Mouse (Mus musculus): ENCODE results near the gene Cd300ld3. TPM values are rescaled to one million over a fixed set of nuclear protein-coding genes. Genes with fewer than 3 reads are reported as not detected.
A peak's percentile ranks its signal among the peaks of the same experiment; 100 is the strongest.
"Not testable (repeated sequence)": the region's sequence is repeated elsewhere in the genome, so short reads cannot be mapped to it uniquely, and the experiment has no call there.

Cd300ld3 gene
- total RNA-seq, 2 experiments from 2014 or later = not detected

DNA sequence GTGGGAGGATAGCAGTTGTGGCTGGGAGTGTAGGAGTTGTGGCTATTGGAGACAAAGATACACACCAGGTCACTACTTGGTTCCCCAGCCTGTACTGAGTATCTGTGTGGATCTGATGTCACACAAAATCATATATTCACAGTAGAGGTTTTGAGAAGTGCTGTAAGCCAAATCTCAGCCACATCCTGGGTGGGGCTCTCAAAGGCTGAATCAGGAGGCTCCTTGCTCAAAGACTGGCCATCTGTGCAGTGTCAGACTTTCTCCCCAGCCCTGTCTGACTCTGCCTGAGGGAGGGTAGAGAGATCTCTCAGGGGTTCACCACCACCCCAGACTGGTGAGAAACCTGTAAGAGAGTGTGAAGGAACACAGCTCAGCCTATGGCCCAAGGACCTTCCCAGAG lies 6.3 kb upstream of the Cd300ld3 start:
- no peak for DNase-seq (ENCODE audit: low spot score in 2 of 2)

DNA sequence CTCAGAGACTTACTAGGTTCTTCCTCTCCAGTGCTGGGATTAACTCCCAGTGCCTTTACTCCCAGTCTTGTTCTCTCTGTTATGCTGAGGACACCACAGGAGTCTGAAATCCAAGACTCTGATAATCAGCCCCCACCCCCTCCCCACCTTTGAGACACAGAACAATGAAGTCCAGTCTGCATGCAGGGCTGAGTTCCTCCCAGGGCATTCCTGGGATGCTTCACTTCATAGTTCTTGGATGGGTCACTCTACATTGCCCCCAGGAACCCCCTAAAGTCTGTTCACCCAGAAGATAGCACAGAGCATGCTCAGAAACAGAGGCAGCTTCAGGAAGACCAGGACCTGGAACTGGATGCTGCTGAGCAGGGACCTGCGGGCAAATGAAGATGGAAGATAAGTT lies 4.8 kb upstream of the Cd300ld3 start:
- DNase-seq (ENCODE audit: low spot score in 2 of 2) = no peak

DNA sequence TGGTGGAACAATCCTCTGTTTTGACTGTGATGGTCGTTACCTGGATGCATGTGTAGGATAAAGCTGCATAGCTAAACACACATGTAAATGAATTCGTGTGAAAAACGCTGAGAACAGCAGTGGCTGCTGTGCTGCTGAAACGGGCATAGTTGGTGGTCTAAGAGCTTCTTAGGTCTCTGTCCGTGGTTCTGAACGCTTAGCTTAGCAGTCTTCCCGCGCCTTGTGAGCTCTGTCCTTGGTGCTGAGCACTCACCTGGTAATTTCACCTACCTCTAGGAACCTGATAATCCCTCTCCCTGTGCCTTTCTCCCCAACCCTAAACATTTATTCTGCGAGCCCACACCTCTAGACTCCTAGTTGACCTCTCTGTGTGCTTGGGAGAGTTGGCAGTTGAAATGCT lies 4.0 kb upstream of the Cd300ld3 start:
- DNase-seq (ENCODE audit: low spot score in 2 of 2) = no peak

DNA sequence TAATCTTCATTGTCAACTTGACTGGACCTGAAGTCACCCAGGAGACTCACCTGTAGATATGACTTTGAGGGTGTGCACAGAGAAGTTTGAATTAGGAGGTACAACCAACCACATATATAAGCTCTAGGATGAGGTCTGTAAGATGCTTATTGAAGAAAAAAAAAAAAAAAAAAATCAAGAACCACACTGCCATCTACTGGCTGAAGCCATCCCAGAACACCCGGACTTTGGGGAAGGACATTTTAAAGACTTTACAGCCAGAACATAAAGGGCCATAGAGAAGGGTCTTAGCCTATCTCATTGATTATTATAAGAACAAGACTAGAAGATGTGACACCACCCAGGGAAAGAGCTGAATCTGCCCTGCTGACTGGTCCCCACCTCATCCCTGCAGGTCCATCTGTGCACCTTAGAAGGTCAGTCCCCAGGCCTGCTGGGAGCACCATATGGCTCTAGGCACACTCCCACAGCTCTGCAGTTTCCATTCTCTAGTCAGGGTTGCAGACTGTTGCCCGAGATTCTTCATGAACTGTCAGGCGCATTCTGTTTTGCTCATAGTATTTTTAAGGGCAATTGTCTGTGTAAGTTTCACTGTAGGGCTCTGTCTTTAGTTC lies 1.2 kb upstream of the Cd300ld3 start:
- DNase-seq (ENCODE audit: low spot score in 2 of 2) = no peak

DNA sequence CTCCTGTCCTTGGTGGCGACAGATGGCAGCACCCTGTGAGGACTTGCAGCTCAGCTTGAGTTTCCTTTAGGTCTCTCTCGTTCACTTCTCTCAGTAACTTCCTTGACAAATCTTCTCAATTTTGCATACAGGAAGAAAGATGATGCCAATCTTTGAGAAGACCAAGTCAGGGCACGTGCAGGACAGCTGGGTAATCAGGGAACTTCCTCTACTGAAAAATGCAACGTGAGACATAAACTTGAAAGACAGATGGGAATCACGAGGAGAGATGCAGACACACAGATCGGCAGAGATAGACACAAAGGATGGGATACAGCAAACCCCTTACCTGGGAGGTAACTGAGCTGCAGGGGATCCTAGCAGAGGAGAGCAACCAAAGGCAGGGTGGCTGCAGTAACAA lies 10.5 kb downstream of the Cd300ld3 start, which contains the start of gene Cd300ld5:
TSS of gene Cd300ld5 (minus strand) at position 101 of the 400 bp plus-strand sequence.
- not testable (repeated sequence) for DNase-seq (ENCODE audit: low spot score in 2 of 2)

DNA sequence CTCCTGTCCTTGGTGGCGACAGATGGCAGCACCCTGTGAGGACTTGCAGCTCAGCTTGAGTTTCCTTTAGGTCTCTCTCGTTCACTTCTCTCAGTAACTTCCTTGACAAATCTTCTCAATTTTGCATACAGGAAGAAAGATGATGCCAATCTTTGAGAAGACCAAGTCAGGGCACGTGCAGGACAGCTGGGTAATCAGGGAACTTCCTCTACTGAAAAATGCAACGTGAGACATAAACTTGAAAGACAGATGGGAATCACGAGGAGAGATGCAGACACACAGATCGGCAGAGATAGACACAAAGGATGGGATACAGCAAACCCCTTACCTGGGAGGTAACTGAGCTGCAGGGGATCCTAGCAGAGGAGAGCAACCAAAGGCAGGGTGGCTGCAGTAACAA lies 21.3 kb downstream of the Cd300ld3 start, which contains the start of gene Cd300ld4:
TSS of gene Cd300ld4 (minus strand) at position 101 of the 400 bp plus-strand sequence.
- not testable (repeated sequence) for DNase-seq (ENCODE audit: low spot score in 2 of 2)

DNA sequence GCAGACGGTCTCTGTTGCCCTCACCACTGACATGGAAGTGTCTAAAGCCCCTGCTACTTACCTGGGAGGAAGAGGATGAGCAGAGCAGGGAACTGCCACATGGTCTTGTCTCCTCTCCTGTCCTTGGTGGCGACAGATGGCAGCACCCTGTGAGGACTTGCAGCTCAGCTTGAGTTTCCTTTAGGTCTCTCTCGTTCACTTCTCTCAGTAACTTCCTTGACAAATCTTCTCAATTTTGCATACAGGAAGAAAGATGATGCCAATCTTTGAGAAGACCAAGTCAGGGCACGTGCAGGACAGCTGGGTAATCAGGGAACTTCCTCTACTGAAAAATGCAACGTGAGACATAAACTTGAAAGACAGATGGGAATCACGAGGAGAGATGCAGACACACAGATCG lies 32.1 kb downstream of the Cd300ld3 start, which contains the start of gene Cd300ld2:
TSS of gene Cd300ld2 (minus strand) at position 101 of the 400 bp plus-strand sequence.
- not testable (repeated sequence) for DNase-seq (ENCODE audit: low spot score in 2 of 2)

DNA sequence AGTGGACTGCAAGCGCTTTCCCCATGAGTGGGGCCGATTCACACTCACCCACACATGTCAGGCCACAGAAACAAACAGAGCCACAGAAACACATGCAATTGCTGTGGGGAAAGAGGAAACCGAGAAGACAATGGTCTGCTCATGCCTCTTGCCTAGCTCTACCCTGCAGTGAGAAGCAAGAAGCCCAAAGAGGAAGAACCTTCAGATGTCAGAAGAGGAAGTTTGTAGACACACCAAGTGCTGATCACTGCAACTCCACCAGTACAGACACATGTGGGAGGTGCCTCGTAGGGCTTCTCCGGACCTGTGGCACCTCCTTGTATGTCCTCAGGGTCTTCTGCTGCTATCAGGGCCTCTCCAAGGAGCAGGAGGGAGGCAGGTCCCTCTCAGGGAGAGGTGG lies 44.1 kb downstream of the Cd300ld3 start:
- no peak for DNase-seq (ENCODE audit: low spot score in 2 of 2)

DNA sequence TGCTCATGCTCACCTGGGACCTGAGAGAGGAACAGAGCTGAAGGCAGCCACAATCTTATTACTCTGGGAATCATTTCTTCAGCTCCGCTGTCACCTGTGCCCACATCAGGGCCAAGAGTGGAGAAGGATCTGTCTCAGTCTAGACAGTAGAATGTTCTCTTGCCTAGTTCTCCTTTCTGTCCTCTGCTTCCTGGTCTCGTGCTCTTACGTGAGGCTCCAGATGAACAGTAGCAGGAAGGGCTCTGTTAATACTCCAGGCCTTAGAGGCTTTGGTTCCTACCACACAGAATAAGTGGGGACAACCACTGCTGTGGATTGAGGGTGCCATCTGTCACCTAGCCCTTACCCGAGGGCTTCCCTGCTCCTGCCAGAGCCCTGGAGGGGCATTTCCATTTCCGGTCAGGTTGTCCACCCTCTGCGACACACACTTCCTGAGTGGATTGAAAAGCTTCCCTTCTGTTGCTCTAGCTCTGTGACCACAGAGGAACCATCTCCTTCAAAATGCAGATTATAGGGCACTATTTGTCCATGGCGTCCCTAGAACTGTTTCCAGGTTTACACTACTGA lies 46.7 kb downstream of the Cd300ld3 start, which contains the start of gene Cd300c2:
TSS of gene Cd300c2 (minus strand) at position 407 of the 567 bp plus-strand sequence.
- peak in 1 of 2 experiments; percentile 6 for DNase-seq (ENCODE audit: low spot score in 2 of 2)

Other genes with a start within 250 kb of the Cd300ld3 start
- gene Gpr142, start 249.5 kb downstream of the Cd300ld3 start, total RNA-seq (2021) = not detected
- gene Gprc5c, start 197.3 kb downstream of the Cd300ld3 start, total RNA-seq (2021) = 1 to 10 TPM; 4.7 to 6.0 TPM
- gene Cd300a, start 158.4 kb downstream of the Cd300ld3 start, total RNA-seq (2021) = 1 to 10 TPM in 1 of 2 experiments, under 1 TPM in 1; 0.19 to 1.1 TPM
- under 1 TPM in 1 of 2 experiments, not detected in 1; 0.12 TPM for gene Cd300lb, start 114.0 kb downstream of the Cd300ld3 start, total RNA-seq (2021)
- gene Cd300c, start 79.3 kb downstream of the Cd300ld3 start, total RNA-seq (2021) = not detected
- under 1 TPM in 1 of 2 experiments, not detected in 1; 0.12 TPM for gene Cd300ld, start 58.5 kb downstream of the Cd300ld3 start, total RNA-seq (2021)
- gene Cd300c2, start 46.5 kb downstream of the Cd300ld3 start, total RNA-seq (2021) = 1 to 10 TPM; 4.4 to 5.2 TPM
- not detected for gene Cd300ld2, start 32.2 kb downstream of the Cd300ld3 start, total RNA-seq (2021)
- gene Cd300ld4, start 21.4 kb downstream of the Cd300ld3 start, total RNA-seq (2021) = not detected
- gene Cd300ld5, start 10.6 kb downstream of the Cd300ld3 start, total RNA-seq (2021) = 1 to 10 TPM; 2.3 to 2.8 TPM
- gene Cd300e, start 13.8 kb upstream of the Cd300ld3 start, total RNA-seq (2021) = not detected
- gene Rab37, start 43.0 kb upstream of the Cd300ld3 start, total RNA-seq (2021) = 1 to 10 TPM; 1.6 to 5.1 TPM
- gene Cd300lf, start 85.6 kb upstream of the Cd300ld3 start, total RNA-seq (2021) = under 1 TPM; 0.35 to 0.76 TPM
- 10 to 100 TPM; 79.3 to 82.2 TPM for gene Slc9a3r1, start 114.9 kb upstream of the Cd300ld3 start, total RNA-seq (2021)
- gene Tmem104, start 139.1 kb upstream of the Cd300ld3 start, total RNA-seq (2021) = 10 to 100 TPM; 15.0 to 21.2 TPM
- 10 to 100 TPM; 19.3 to 19.9 TPM for gene Nat9, start 139.4 kb upstream of the Cd300ld3 start, total RNA-seq (2021)
- gene Grin2c, start 218.8 kb upstream of the Cd300ld3 start, total RNA-seq (2021) = 10 to 100 TPM; 41.7 to 47.0 TPM
- 10 to 100 TPM; 19.4 to 21.3 TPM for gene Fdxr, start 228.6 kb upstream of the Cd300ld3 start, total RNA-seq (2021)
- gene Fads6, start 249.3 kb upstream of the Cd300ld3 start, total RNA-seq (2021) = 10 to 100 TPM in 1 of 2 experiments, 1 to 10 TPM in 1; 10.0 to 10.2 TPM